Mouse (Mus musculus) stomach, embryonic 16.5 days (tissue): ENCODE results near the gene Ctdnep1. TPM values are rescaled to one million over a fixed set of nuclear protein-coding genes. Genes with fewer than 3 reads are reported as not detected.
A peak's percentile ranks its signal among the peaks of the same experiment; 100 is the strongest.

Experiments
- ATAC-seq: fragments of 200-750 bp; cut with Nextera tagmentation; 2 replicates; pipeline ENCODE4 v1.8.0; 2017; ENCODE audit warnings: moderate number of reproducible peaks, moderate TSS enrichment; ENCODE audit not compliant: insufficient read depth, low FRiP score
- H3K27ac ChIP-seq: fragments of 300-500 bp; sonication (generic); 2 replicates; pipeline ENCODE4 v1.5.1; 2014; ENCODE audit warnings: low read length
- H3K27me3 ChIP-seq: fragments of 300-500 bp; sonication (generic); 2 replicates; pipeline ENCODE4 v1.6.1; 2014; ENCODE audit warnings: low read length, control low read depth, mixed read lengths; ENCODE audit not compliant: control insufficient read depth, insufficient read depth
- H3K36me3 ChIP-seq: fragments of 300-500 bp; sonication (generic); 2 replicates; pipeline ENCODE4 v1.6.1; 2014; ENCODE audit warnings: low read length; ENCODE audit not compliant: control insufficient read depth, insufficient read depth
- H3K4me1 ChIP-seq: fragments of 300-500 bp; sonication (generic); 2 replicates; pipeline ENCODE4 v1.6.1; 2014; ENCODE audit warnings: low read length, control low read depth, mixed read lengths; ENCODE audit not compliant: control insufficient read depth, insufficient read depth
- H3K4me2 ChIP-seq: fragments of 300-500 bp; sonication (generic); 2 replicates; pipeline ENCODE4 v1.6.1; 2014; ENCODE audit warnings: low read depth, low read length, mixed read lengths
- H3K4me3 ChIP-seq: fragments of 300-500 bp; sonication (generic); replicated peaks from 2 replicates; pipeline ENCODE4 v1.5.1; 2014; ENCODE audit warnings: mild to moderate bottlenecking, low read length
- H3K9ac ChIP-seq: fragments of 300-500 bp; sonication (generic); 2 replicates; pipeline ENCODE4 v1.6.1; 2014; ENCODE audit warnings: low read length
- H3K9me3 ChIP-seq: fragments of 300-500 bp; sonication (generic); replicated peaks from 2 replicates; pipeline ENCODE4 v1.6.1; 2016; ENCODE audit warnings: low read length, control low read depth; ENCODE audit not compliant: control insufficient read depth
- WGBS: fragments of 180-500 bp; shearing (Covaris S2); extraction: QIAGEN DNeasy Blood & Tissue Kit; methylation state at CpG from one replicate; pipeline ENCODE4 v1.1.7; 2014; 5-methylcytosine and 5-hydroxymethylcytosine counted together
- polyA plus RNA-seq: library from polyadenylated mRNA; unstranded; fragments of >200 nt; fragmentation: Nextera tagmentation; extraction: Ambion mirVana; gene quantifications from 2 replicates; pipeline ENCODE4 v1.2.1, GENCODE M21; 2015

Ctdnep1 gene
- polyA plus RNA-seq, 1 experiment from 2014 or later = 17.5 TPM

- Histone ChIP-seq H3K36me3 (no peaks in the 10 kb centered on the region), H3K9ac (peak overlapping the region; percentile 41), H3K4me2 (peak overlapping the region; percentile 65), H3K4me1 (peaks cover 48% of the 10 kb centered on the region), H3K27ac (peak overlapping the region; percentile 60), H3K9me3 (no peaks in the 10 kb centered on the region), H3K27me3 (no peaks in the 10 kb centered on the region), H3K4me3 (peak overlapping the region; percentile 37)
- peak; percentile 65 for ATAC-seq
- WGBS = 6% methylated on average over 19 of the region's 19 CpGs
These were observed 45.7 kb downstream of the Ctdnep1 start for GRCm38 (mm10) chr11:70026689-70027088.

GRCm38 (mm10) chr11:70027397-70027796 lies 46.4 kb downstream of the Ctdnep1 start:
- peaks cover 48% of the 10 kb centered on the region for H3K4me1 ChIP-seq

GRCm38 (mm10) chr11:70028401-70029129 lies 47.6 kb downstream of the Ctdnep1 start:
- ATAC-seq = peak; percentile 4
- peak overlapping the region; percentile 47 for H3K9ac ChIP-seq
- WGBS = 20% methylated on average over 12 of the region's 12 CpGs
- H3K27ac ChIP-seq = peak overlapping the region; percentile 43
- peak overlapping the region; percentile 32 for H3K4me3 ChIP-seq
- peaks cover 44% of the 10 kb centered on the region for H3K4me1 ChIP-seq
- peak overlapping the region; percentile 65 for H3K4me2 ChIP-seq
- H3K27me3 ChIP-seq = no peaks in the 10 kb centered on the region
- H3K36me3 ChIP-seq = no peaks in the 10 kb centered on the region
- no peaks in the 10 kb centered on the region for H3K9me3 ChIP-seq

More at GRCm38 (mm10) chr11:70027397-70027796, 46.4 kb downstream of the Ctdnep1 start:
- H3K36me3 ChIP-seq = no peaks in the 10 kb centered on the region
- ATAC-seq = no peak
- H3K27ac ChIP-seq = peak overlapping the region; percentile 60
- 35% methylated on average over 9 of the region's 9 CpGs for WGBS
- H3K4me3 ChIP-seq = peak overlapping the region; percentile 37
- no peaks in the 10 kb centered on the region for H3K27me3 ChIP-seq
- H3K9me3 ChIP-seq = no peaks in the 10 kb centered on the region
- H3K9ac ChIP-seq = peak overlapping the region; percentile 39
- peak overlapping the region; percentile 65 for H3K4me2 ChIP-seq

- 2% methylated on average over 20 of the region's 20 CpGs for WGBS
- Histone ChIP-seq H3K4me3 (peak overlapping the region; percentile 32), H3K36me3 (no peaks in the 10 kb centered on the region), H3K4me2 (peak overlapping the region; percentile 65), H3K27me3 (no peaks in the 10 kb centered on the region), H3K4me1 (peaks cover 43% of the 10 kb centered on the region), H3K9me3 (no peaks in the 10 kb centered on the region), H3K9ac (no peak overlapping the region; the same call in 1 of the 2 replicates), H3K27ac (peak overlapping the region; percentile 43)
- peak; percentile 81 for ATAC-seq
These were observed 48.3 kb downstream of the Ctdnep1 start for GRCm38 (mm10) chr11:70029130-70029801.

- ATAC-seq = no peak
- 0 out of 2 replicates have a peak overlapping the region, but pooled peaks have one; percentile 43 for H3K27ac ChIP-seq
- H3K4me2 ChIP-seq = peak overlapping the region; percentile 65
- H3K9ac ChIP-seq = no peak overlapping the region; the same call in 1 of the 2 replicates
- H3K36me3 ChIP-seq = no peaks in the 10 kb centered on the region
- WGBS = 39% methylated on average over 11 of the region's 11 CpGs
- H3K4me3 ChIP-seq = peak overlapping the region; percentile 32
- peaks cover 43% of the 10 kb centered on the region for H3K4me1 ChIP-seq
- no peaks in the 10 kb centered on the region for H3K9me3 ChIP-seq
- no peaks in the 10 kb centered on the region for H3K27me3 ChIP-seq
These were observed 49.0 kb downstream of the Ctdnep1 start for GRCm38 (mm10) chr11:70029829-70030550.

- H3K9ac ChIP-seq = no peak overlapping the region
- no peak overlapping the region for H3K4me3 ChIP-seq
- no peaks in the 10 kb centered on the region for H3K36me3 ChIP-seq
- H3K4me1 ChIP-seq = peaks cover 39% of the 10 kb centered on the region
- no peak for ATAC-seq
- no peaks in the 10 kb centered on the region for H3K9me3 ChIP-seq
- H3K27me3 ChIP-seq = no peaks in the 10 kb centered on the region
- WGBS = 91% methylated on average over 28 of the region's 28 CpGs
- H3K27ac ChIP-seq = no peak overlapping the region
- no peak overlapping the region for H3K4me2 ChIP-seq
These were observed 49.8 kb downstream of the Ctdnep1 start for GRCm38 (mm10) chr11:70030651-70031320.

GRCm38 (mm10) chr11:70031321-70031670 lies 50.3 kb downstream of the Ctdnep1 start:
- H3K27me3 ChIP-seq = no peaks in the 10 kb centered on the region
- WGBS = 97% methylated on average over 11 of the region's 11 CpGs
- no peaks in the 10 kb centered on the region for H3K9me3 ChIP-seq
- H3K27ac ChIP-seq = no peak overlapping the region
- H3K4me3 ChIP-seq = no peak overlapping the region
- H3K4me1 ChIP-seq = peaks cover 34% of the 10 kb centered on the region
- no peak overlapping the region for H3K4me2 ChIP-seq
- no peaks in the 10 kb centered on the region for H3K36me3 ChIP-seq
- no peak overlapping the region for H3K9ac ChIP-seq
- ATAC-seq = no peak

GRCm38 (mm10) chr11:70038174-70038573 lies 57.2 kb downstream of the Ctdnep1 start:
- H3K4me3 ChIP-seq = no peak overlapping the region
- H3K27ac ChIP-seq = no peak overlapping the region
- WGBS = 68% methylated on average over 7 of the region's 7 CpGs
- no peaks in the 10 kb centered on the region for H3K36me3 ChIP-seq
- H3K27me3 ChIP-seq = no peaks in the 10 kb centered on the region
- ATAC-seq = no peak
- no peak overlapping the region for H3K4me2 ChIP-seq
- H3K9me3 ChIP-seq = no peaks in the 10 kb centered on the region
- H3K4me1 ChIP-seq = no peaks in the 10 kb centered on the region
- H3K9ac ChIP-seq = no peak overlapping the region
